Mouse (Mus musculus): ENCODE data around the gene Csnk2b.
"Not testable (repeated sequence)": the region's sequence is repeated elsewhere in the genome, so short reads cannot be mapped to it uniquely, and the experiment has no call there.

The Csnk2b gene

GRCm38 (mm10) chr17:35153077-35153476, 31.2 kb upstream of the Csnk2b start:
- no peak for DNase-seq (ENCODE audit: extremely low spot score, low spot score)

GRCm38 (mm10) chr17:35152121-35152520, 30.3 kb upstream of the Csnk2b start:
- no peak for DNase-seq (ENCODE audit: extremely low spot score, low spot score)

GRCm38 (mm10) chr17:35147922-35148639, 26.2 kb upstream of the Csnk2b start:
- no peak for DNase-seq (ENCODE audit: extremely low spot score, low spot score)

- no peak for DNase-seq (ENCODE audit: extremely low spot score, low spot score)
These were observed 25.5 kb upstream of the Csnk2b start for GRCm38 (mm10) chr17:35147348-35147747.

GRCm38 (mm10) chr17:35146139-35146538, 24.3 kb upstream of the Csnk2b start:
- DNase-seq (ENCODE audit: extremely low spot score, low spot score): no peak

- no peak for DNase-seq (ENCODE audit: extremely low spot score, low spot score)
These were observed 20.1 kb upstream of the Csnk2b start for GRCm38 (mm10) chr17:35141971-35142370.

GRCm38 (mm10) chr17:35140490-35140996, 18.7 kb upstream of the Csnk2b start:
- DNase-seq (ENCODE audit: extremely low spot score, low spot score): no peak

- no peak for DNase-seq (ENCODE audit: extremely low spot score, low spot score)
These were observed 17.4 kb upstream of the Csnk2b start for GRCm38 (mm10) chr17:35139269-35139668.

- DNase-seq (ENCODE audit: extremely low spot score, low spot score): no peak
These were observed 13.9 kb upstream of the Csnk2b start for GRCm38 (mm10) chr17:35135591-35136320.

- peak; percentile 95 for DNase-seq (ENCODE audit: extremely low spot score, low spot score)
These were observed 13.1 kb upstream of the Csnk2b start, which contains the start of gene Bag6 for GRCm38 (mm10) chr17:35134801-35135590. Gene Bag6, plus strand, starts transcription at chr17:35135178.

- DNase-seq (ENCODE audit: extremely low spot score, low spot score): no peak
These were observed 11.7 kb upstream of the Csnk2b start for GRCm38 (mm10) chr17:35133517-35133916.

- DNase-seq (ENCODE audit: extremely low spot score, low spot score): no peak
These were observed 10.3 kb upstream of the Csnk2b start for GRCm38 (mm10) chr17:35132174-35132560.

- DNase-seq (ENCODE audit: extremely low spot score, low spot score): no peak
These were observed 9.8 kb upstream of the Csnk2b start, which contains the start of gene Apom for GRCm38 (mm10) chr17:35131500-35132173. Gene Apom, minus strand, starts transcription at chr17:35132050.

- no peak for DNase-seq (ENCODE audit: extremely low spot score, low spot score)
These were observed 9.2 kb upstream of the Csnk2b start for GRCm38 (mm10) chr17:35131038-35131437.

GRCm38 (mm10) chr17:35128996-35129395, 7.1 kb upstream of the Csnk2b start:
- no peak for DNase-seq (ENCODE audit: extremely low spot score, low spot score)

- DNase-seq (ENCODE audit: extremely low spot score, low spot score): no peak
These were observed 5.2 kb upstream of the Csnk2b start for GRCm38 (mm10) chr17:35127017-35127416.

- DNase-seq (ENCODE audit: extremely low spot score, low spot score): peak; percentile 78
These were observed 4.4 kb upstream of the Csnk2b start, which contains the start of gene D17H6S53E for GRCm38 (mm10) chr17:35126206-35126611. Gene D17H6S53E, plus strand, starts transcription at chr17:35126373.

GRCm38 (mm10) chr17:35125578-35125977, 3.7 kb upstream of the Csnk2b start:
- DNase-seq (ENCODE audit: extremely low spot score, low spot score): no peak

GRCm38 (mm10) chr17:35125081-35125480, 3.2 kb upstream of the Csnk2b start:
- no peak for DNase-seq (ENCODE audit: extremely low spot score, low spot score)

- not testable (repeated sequence) for DNase-seq (ENCODE audit: extremely low spot score, low spot score)
These were observed 2.5 kb upstream of the Csnk2b start for GRCm38 (mm10) chr17:35124261-35124896.
